Mouse (Mus musculus) midbrain, embryonic 16.5 days (tissue): ENCODE measurements at regions not wholly inside any gene's neighbourhood (a gene's known extent, or its start where the extent isn't known, plus 50 kb on each side); places are given as distances from the start of the nearest gene placed in this dataset.
"Not testable (repeated sequence)": the region's sequence is repeated elsewhere in the genome, so short reads cannot be mapped to it uniquely, and the experiment has no call there.

Source experiments
- ATAC-seq: fragments of 200-750 bp; cut with Nextera tagmentation; 2 replicates; pipeline ENCODE4 v1.8.0; 2017; ENCODE audit warnings: moderate TSS enrichment
- H3K27ac ChIP-seq: fragments of 300-500 bp; sonication (generic); 2 replicates; pipeline ENCODE4 v1.5.1; 2014; ENCODE audit warnings: mild to moderate bottlenecking, low read length, mixed read lengths
- H3K27me3 ChIP-seq: fragments of 300-500 bp; sonication (generic); 2 replicates; pipeline ENCODE4 v1.6.1; 2014; ENCODE audit warnings: low read depth, low read length, mixed read lengths; ENCODE audit not compliant: control insufficient read depth, insufficient read depth
- H3K36me3 ChIP-seq: fragments of 300-500 bp; sonication (generic); 2 replicates; pipeline ENCODE4 v1.6.1; 2014; ENCODE audit warnings: mild to moderate bottlenecking, low read length, moderate library complexity, mixed read lengths; ENCODE audit not compliant: control insufficient read depth, insufficient read depth
- H3K4me1 ChIP-seq: fragments of 300-500 bp; sonication (generic); 2 replicates; pipeline ENCODE4 v1.6.1; 2014; ENCODE audit warnings: mild to moderate bottlenecking, low read length, mixed read lengths; ENCODE audit not compliant: control insufficient read depth, insufficient read depth
- H3K4me2 ChIP-seq: fragments of 300-500 bp; sonication (generic); 2 replicates; pipeline ENCODE4 v1.6.1; 2014; ENCODE audit warnings: mild to moderate bottlenecking, low read length, mixed read lengths
- H3K4me3 ChIP-seq: fragments of 300-500 bp; sonication (generic); 2 replicates; pipeline ENCODE4 v1.5.1; 2014; ENCODE audit warnings: low read depth, mild to moderate bottlenecking, low read length, moderate library complexity, mixed read lengths
- H3K9ac ChIP-seq: fragments of 300-500 bp; sonication (generic); 2 replicates; pipeline ENCODE4 v1.6.1; 2014; ENCODE audit warnings: low read depth, low read length, mixed read lengths
- H3K9me3 ChIP-seq: fragments of 300-500 bp; sonication (generic); replicated peaks from 2 replicates; pipeline ENCODE4 v1.6.1; 2014; ENCODE audit warnings: mild to moderate bottlenecking, low read length, mixed read lengths; ENCODE audit not compliant: control insufficient read depth, poor library complexity, severe bottlenecking
- WGBS: fragments of 180-500 bp; shearing (Covaris S2); extraction: QIAGEN DNeasy Blood & Tissue Kit; methylation state at CpG from one replicate; pipeline ENCODE4 v1.1.7; 2014; 5-methylcytosine and 5-hydroxymethylcytosine counted together

GRCm38 (mm10) chr17:82312191-82312590 lies 574.0 kb upstream of the Slc8a1 start:
- H3K27me3 ChIP-seq, result no peaks in the 10 kb centered on the region
- no peak overlapping the region for H3K4me2 ChIP-seq
- H3K4me1 ChIP-seq, result no peaks in the 10 kb centered on the region
- no peak for ATAC-seq
- no peak overlapping the region for H3K27ac ChIP-seq
- H3K9me3 ChIP-seq, result no peaks in the 10 kb centered on the region
- H3K9ac ChIP-seq, result no peak overlapping the region
- H3K4me3 ChIP-seq, result no peak overlapping the region
- no peaks in the 10 kb centered on the region for H3K36me3 ChIP-seq
- WGBS, result 73% methylated on average over 5 of the region's 5 CpGs

DNA sequence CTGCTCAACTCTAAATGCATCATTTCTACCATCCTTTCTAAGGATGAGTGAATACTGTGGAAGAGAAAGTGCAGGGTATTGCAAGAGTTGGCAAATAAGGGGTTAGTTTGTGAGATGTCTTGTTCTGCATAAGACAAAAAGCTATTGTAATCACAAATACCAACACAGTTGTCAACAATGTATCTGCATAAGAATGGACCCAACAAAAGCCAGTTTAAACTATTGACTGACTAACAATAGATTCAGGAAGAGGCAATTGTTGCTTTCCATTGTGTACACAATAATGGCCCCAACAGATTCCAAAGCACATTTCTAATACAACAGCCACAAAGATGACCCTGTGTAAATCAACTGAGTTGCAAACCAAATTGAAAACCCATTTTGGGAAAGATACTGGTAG lies 568.2 kb upstream of the Slc8a1 start:
- no peaks in the 10 kb centered on the region for H3K9me3 ChIP-seq

GRCm38 (mm10) chr17:82277728-82278127 lies 539.6 kb upstream of the Slc8a1 start:
- ATAC-seq, result no peak
- Histone ChIP-seq H3K36me3 (no peaks in the 10 kb centered on the region), H3K9me3 (no peaks in the 10 kb centered on the region), H3K4me2 (no peak overlapping the region), H3K27ac (no peak overlapping the region), H3K27me3 (no peaks in the 10 kb centered on the region), H3K9ac (no peak overlapping the region), H3K4me1 (no peaks in the 10 kb centered on the region), H3K4me3 (no peak overlapping the region)
- WGBS, result 86% methylated on average over 3 of the region's 3 CpGs

More for the DNA sequence above, 568.2 kb upstream of the Slc8a1 start:
- H3K4me2 ChIP-seq, result no peak overlapping the region
- no peaks in the 10 kb centered on the region for H3K27me3 ChIP-seq
- no peaks in the 10 kb centered on the region for H3K4me1 ChIP-seq
- no peak overlapping the region for H3K4me3 ChIP-seq
- H3K36me3 ChIP-seq, result no peaks in the 10 kb centered on the region
- no peak overlapping the region for H3K27ac ChIP-seq
- ATAC-seq, result no peak
- H3K9ac ChIP-seq, result no peak overlapping the region

DNA sequence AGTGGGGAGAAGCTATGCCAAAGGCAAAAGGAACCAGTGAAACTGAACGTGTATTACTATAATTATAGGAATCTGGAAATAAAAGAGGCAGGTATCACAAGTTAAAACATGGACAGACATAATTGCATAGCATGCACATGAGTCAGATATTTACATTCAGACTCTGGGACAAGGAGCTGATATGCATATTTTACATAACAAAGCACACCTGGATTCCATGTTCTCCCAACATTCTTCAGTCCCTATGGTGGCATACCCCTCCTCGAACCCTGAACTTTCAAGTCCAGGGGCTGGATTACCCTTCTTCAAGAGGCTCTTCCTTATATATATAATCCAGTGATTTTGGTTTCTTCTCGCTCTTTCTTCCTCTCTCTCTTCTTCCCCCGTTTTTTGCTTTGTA lies 535.8 kb upstream of the Slc8a1 start:
- no peak overlapping the region for H3K4me2 ChIP-seq
- H3K9ac ChIP-seq, result no peak overlapping the region
- H3K4me1 ChIP-seq, result no peaks in the 10 kb centered on the region
- ATAC-seq, result no peak
- no peaks in the 10 kb centered on the region for H3K36me3 ChIP-seq
- no peaks in the 10 kb centered on the region for H3K9me3 ChIP-seq
- 84% methylated on average over 4 of the region's 4 CpGs for WGBS
- no peak overlapping the region for H3K27ac ChIP-seq
- no peaks in the 10 kb centered on the region for H3K27me3 ChIP-seq
- no peak overlapping the region for H3K4me3 ChIP-seq

- H3K4me3 ChIP-seq, result no peak overlapping the region
- ATAC-seq, result no peak
- no peaks in the 10 kb centered on the region for H3K27me3 ChIP-seq
- H3K27ac ChIP-seq, result no peak overlapping the region
- no peaks in the 10 kb centered on the region for H3K9me3 ChIP-seq
- no peak overlapping the region for H3K4me2 ChIP-seq
- no peaks in the 10 kb centered on the region for H3K4me1 ChIP-seq
- H3K9ac ChIP-seq, result no peak overlapping the region
- H3K36me3 ChIP-seq, result no peaks in the 10 kb centered on the region
- WGBS, result 90% methylated on average over 1 of the region's 1 CpGs
Measured at GRCm38 (mm10) chr17:82272845-82273244, 534.7 kb upstream of the Slc8a1 start.

DNA sequence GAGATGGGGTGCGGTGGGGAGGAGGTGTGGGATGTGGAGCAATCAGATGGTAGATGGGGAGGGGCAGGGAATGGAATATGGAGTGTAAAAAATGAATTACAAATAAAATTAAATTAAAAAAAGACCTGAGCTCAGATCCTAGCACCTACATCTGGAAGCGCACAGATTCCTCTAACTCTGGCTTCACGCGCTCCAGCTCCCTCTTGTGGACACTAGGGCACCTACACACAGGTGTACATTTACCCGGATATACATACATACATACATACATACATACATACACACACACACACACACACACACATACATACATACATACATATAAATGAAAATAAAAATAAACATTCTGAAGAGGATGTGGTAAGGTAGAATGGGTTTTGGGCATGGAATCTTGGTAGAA lies 528.7 kb upstream of the Slc8a1 start:
- H3K36me3 ChIP-seq, H3K4me3 ChIP-seq, H3K9ac ChIP-seq, H3K9me3 ChIP-seq, H3K4me1 ChIP-seq, H3K27ac ChIP-seq, H3K4me2 ChIP-seq, H3K27me3 ChIP-seq, ATAC-seq: not testable (repeated sequence)
- WGBS, result 95% methylated on average over 5 of the region's 5 CpGs

GRCm38 (mm10) chr17:82252362-82252761 lies 514.2 kb upstream of the Slc8a1 start:
- WGBS, result 95% methylated on average over 2 of the region's 2 CpGs
- no peaks in the 10 kb centered on the region for H3K36me3 ChIP-seq
- no peak for ATAC-seq
- no peaks in the 10 kb centered on the region for H3K27me3 ChIP-seq
- no peak overlapping the region for H3K27ac ChIP-seq
- no peak overlapping the region for H3K9ac ChIP-seq
- no peak overlapping the region for H3K4me2 ChIP-seq
- H3K4me1 ChIP-seq, result no peaks in the 10 kb centered on the region
- H3K4me3 ChIP-seq, result no peak overlapping the region
- H3K9me3 ChIP-seq, result no peaks in the 10 kb centered on the region

GRCm38 (mm10) chr17:82251841-82252240 lies 513.7 kb upstream of the Slc8a1 start:
- Histone ChIP-seq H3K9ac (no peak overlapping the region), H3K9me3 (no peaks in the 10 kb centered on the region), H3K27ac (no peak overlapping the region), H3K4me1 (no peaks in the 10 kb centered on the region), H3K36me3 (no peaks in the 10 kb centered on the region), H3K4me2 (no peak overlapping the region), H3K4me3 (no peak overlapping the region), H3K27me3 (no peaks in the 10 kb centered on the region)
- no peak for ATAC-seq

GRCm38 (mm10) chr17:82238361-82238760 lies 500.2 kb upstream of the Slc8a1 start:
- Histone ChIP-seq H3K36me3 (no peaks in the 10 kb centered on the region), H3K4me3 (no peak overlapping the region), H3K27me3 (no peaks in the 10 kb centered on the region), H3K4me1 (no peaks in the 10 kb centered on the region), H3K4me2 (no peak overlapping the region), H3K9me3 (no peaks in the 10 kb centered on the region), H3K27ac (no peak overlapping the region), H3K9ac (no peak overlapping the region)
- ATAC-seq, result no peak
- WGBS, result 57% methylated on average over 1 of the region's 1 CpGs

GRCm38 (mm10) chr17:82237456-82237855 lies 499.3 kb upstream of the Slc8a1 start:
- Histone ChIP-seq H3K9me3 (no peaks in the 10 kb centered on the region), H3K4me1 (no peaks in the 10 kb centered on the region), H3K4me2 (no peak overlapping the region), H3K9ac (no peak overlapping the region), H3K27me3 (no peaks in the 10 kb centered on the region), H3K4me3 (no peak overlapping the region), H3K36me3 (no peaks in the 10 kb centered on the region), H3K27ac (no peak overlapping the region)
- no peak for ATAC-seq
- WGBS, result 85% methylated on average over 2 of the region's 2 CpGs
